Mouse (Mus musculus) left cerebral cortex, adult 9 months (tissue): ENCODE data around the gene Ubxn6.
A peak's percentile ranks its signal among the peaks of the same experiment; 100 is the strongest.
"Not testable (repeated sequence)": the region's sequence is repeated elsewhere in the genome, so short reads cannot be mapped to it uniquely, and the experiment has no call there.

Source experiments
- DNase-seq, 2 experiments: peaks; one replicate each; pipeline ENCODE4 v3.0.0; 2022; ENCODE audit warnings: low spot score in 2 of 2

Gene Ubxn6

DNA sequence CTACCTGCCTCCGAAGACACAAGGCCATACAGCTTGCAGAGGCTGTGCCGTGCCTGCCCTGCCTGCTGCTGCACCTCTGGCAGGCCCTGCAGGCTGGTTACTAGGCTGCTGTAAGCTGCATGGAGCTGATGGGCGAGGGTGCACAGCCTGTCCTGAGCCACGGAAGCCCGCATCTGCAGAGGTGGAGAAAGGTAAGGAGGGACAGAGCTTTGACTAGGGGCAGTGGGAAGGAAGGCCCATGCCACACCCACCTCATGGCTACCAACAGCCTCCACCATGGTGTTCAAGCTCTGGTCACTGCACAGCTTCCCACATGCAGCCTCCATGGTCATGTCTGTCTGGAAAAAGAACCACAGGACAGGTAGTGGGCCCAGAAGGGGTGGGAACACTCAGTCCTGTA, 27.3 kb upstream of the Ubxn6 start:
- no peak for DNase-seq

DNA sequence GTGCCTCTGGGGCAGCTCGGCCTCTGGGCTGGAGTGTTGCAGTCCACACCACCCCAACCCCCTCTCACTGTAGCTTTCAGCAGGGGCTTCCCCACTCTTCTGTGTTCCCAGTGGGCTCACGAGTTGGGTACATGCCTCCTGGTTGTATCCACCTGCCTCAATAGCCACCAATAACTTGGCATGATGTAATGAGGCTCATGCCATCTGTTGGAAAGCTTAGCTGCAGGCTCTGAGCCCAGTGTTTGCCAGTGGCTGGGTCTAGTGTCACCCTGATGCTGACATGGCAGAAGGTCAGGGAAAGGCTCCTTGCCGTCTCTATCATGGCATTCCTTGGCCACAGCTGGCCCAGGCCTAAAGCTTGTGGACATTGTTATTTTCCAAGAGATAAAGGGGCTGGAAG, 26.0 kb upstream of the Ubxn6 start:
- no peak for DNase-seq

DNA sequence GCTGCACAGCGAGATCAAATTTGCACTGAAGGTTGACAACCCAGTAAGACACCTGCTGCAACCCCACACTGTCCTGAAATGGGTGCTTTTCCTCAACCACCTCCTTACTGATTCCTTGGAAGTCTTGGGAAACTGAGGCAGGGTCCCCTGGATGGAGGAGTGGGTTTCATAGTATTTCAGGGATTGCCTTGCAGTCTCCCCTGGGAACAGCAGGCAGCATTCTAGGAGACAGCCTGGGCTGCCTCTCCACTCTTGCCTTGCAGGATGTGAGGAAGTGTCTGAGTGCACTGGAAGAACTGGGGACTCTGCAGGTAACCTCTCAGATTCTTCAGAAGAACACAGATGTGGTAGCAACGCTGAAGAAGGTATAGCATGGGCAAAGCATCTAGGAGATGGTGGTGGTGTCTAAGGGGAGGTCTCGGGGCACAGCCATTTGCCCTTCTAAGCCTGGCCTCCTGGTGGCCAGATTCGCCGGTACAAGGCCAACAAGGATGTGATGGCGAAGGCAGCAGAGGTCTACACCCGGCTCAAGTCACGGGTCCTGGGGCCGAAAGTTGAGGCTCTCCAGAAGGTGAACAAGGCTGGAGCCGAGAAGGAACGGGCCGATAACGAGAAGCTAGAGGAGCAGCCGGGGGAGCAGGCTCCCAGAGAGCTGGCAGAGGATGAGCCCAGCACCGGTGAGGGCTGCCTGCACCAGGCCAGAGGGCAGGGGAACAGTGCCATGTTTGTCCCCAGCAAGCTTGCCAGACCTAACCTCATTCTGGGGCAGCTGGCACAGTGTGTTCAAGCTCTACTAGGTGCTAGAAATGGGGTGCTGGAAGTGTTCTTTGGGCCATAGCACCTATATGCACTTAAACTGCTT, 24.1 kb upstream of the Ubxn6 start:
- no peak for DNase-seq

DNA sequence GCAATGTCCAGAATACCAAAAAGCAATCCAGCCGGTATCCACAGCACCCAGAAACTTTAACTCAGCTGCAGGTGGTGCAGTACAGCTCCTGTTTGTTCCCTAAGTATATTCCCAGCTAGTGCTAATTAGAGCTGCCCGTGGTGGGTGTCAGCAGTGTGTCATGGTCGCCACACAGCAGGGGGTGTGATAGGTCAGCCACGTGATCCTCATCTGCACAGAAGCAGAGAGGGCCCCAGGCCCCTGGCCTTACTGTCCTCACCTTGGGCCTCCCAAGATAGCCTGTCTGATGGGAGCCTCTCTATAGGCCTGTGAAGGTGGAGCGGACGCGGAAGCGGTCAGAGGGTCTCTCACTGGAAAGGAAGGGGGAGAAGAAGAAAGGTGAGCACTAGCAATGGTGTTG, 23.4 kb upstream of the Ubxn6 start:
- DNase-seq, result no peak

- DNase-seq, result no peak
Observed at GRCm38 (mm10) chr17:56096883-56097282, 22.1 kb upstream of the Ubxn6 start.

DNA sequence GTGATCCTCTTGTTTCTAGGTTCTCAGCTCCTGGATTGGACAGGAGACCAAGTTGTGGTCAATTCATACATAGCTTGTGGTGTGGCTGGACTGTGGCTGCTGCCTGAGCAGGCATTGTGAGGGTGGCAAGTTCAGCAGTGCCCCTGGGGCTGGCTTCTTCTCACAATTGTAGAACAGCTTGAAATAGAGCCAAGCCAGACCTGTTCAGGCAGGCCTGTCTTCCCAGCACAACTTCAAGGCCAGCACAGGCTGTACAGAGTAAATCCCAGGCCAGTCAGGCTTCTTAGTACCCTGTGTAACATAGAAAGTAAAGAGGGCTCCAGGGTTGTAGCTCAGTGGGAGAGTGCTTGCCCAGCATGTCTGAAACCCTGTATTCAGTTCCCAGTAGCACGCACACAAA, 18.0 kb upstream of the Ubxn6 start:
- DNase-seq, result no peak

- no peak for DNase-seq
Observed at GRCm38 (mm10) chr17:56092312-56092711, 17.5 kb upstream of the Ubxn6 start.

- DNase-seq, result peak in 1 of 2 experiments; percentile 55
Observed at GRCm38 (mm10) chr17:56080781-56081585, 6.2 kb upstream of the Ubxn6 start.

GRCm38 (mm10) chr17:56079921-56080320, 5.1 kb upstream of the Ubxn6 start:
- DNase-seq, result no peak

DNA sequence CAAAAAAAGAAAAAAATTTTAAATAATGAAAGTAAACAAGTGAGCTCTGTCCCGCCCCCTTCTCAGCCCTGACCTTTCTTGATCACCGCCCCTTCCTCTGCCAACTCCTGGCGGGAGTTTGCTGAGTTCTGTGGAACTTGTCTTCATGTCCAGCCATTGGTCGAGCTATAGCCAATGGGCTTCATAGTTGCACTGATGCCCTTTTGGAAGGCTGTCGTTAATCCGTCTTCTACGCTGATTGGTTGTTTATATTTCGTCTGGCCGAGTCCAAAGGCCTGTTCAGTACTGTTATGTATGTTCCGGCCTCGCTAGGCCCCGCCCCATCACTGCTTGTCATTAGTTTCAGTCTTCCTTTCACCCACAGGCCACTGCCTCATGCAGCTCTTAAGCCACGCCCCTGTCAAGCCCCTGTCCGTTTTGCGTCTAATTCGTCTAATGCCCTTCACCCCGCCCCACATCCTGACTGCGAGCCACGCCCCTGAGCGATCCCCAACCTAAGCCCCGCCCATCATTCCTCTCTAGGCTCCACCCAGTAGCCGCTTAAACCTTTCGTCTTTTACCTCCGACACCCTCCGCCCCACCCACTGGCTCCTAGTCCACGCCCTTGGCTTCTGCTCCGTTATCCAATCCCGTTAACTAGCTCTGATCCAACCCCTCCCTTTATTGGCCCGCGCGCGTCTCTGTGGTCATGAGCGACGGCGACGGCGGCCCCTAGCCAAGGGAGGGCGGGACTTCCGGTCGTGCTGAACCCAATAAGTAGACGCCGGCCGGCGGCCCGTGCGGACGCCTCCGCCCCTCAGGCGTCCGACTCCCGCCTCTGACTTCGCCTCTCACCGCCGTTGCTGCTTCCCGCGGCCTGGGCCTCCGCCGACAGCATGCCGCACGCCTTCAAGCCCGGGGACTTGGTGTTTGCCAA, 4.3 kb upstream of the Ubxn6 start, which contains the start of gene Hdgfl2:
TSS of gene Hdgfl2 (plus strand) at position 755 of the 916 bp plus-strand sequence.
- peak; percentile 100 for DNase-seq

GRCm38 (mm10) chr17:56078361-56078760, 3.5 kb upstream of the Ubxn6 start:
- not testable (repeated sequence) for DNase-seq

- DNase-seq, result no peak
Observed at GRCm38 (mm10) chr17:56077523-56077922, 2.7 kb upstream of the Ubxn6 start.

- DNase-seq, result peak in 1 of 2 experiments; percentile 67
Observed at GRCm38 (mm10) chr17:56074097-56074826, 566 bp downstream of the Ubxn6 start.

GRCm38 (mm10) chr17:56072243-56072642, 2.6 kb downstream of the Ubxn6 start:
- no peak for DNase-seq

DNA sequence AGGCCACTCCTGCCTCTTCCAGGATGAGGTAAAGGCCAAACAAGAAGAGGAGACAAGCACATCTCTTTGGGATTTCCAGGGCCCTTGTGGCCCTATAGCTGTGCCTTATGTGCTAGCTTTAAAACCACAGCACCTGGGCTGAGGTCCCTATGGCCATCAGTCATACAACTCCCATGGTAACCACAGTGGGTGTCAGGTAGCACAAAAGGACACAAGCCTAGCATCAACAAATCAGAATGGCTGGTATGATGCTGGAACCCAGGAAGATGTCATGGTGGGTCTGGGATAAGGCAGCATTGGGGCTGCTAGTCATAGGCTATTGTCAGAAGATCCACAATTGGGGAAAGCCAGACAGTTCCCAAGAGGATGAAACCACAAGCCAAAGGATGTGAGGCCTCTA, 3.7 kb downstream of the Ubxn6 start:
- no peak for DNase-seq

- DNase-seq, result no peak
Observed at GRCm38 (mm10) chr17:56069066-56069465, 5.8 kb downstream of the Ubxn6 start.

DNA sequence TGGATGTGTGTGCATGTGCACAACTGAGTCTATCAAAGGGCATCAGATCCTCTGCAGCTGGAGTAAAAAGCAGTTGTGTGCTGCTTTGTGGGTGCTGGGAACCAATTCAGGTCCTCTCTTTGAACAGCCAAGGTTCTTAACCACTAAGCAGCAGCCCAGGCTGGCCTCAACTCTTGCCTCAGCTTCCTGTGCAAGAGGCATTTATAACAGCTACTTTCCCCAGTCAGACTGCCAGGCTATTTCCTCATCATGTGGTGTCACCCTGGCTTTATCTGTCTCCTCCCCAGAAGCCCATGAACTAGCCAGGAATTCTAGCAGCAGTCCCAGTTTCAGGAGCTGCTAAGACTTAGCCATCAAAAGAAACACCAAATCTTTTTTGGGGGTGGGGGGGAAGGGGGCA, 8.4 kb downstream of the Ubxn6 start:
- DNase-seq, result no peak

DNA sequence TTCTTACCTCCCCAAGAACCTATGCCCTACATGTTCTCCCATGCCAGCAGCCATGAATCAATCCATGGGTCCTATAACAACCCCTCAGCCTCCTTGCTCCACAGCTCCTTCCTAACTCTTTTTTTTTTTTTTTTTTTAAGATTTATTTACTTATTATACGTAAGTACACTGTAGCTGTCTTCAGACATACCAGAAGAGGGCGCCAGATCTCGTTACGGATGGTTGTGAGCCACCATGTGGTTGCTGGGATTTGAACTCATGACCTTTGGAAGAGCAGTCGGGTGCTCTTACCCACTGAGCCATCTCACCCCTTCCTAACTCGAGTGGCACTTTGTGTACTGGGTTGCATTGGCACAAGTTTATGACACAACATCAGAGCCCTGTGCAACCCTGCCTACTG, 9.1 kb downstream of the Ubxn6 start:
- not testable (repeated sequence) for DNase-seq

- no peak for DNase-seq
Observed at GRCm38 (mm10) chr17:56062081-56062480, 12.7 kb downstream of the Ubxn6 start.

DNA sequence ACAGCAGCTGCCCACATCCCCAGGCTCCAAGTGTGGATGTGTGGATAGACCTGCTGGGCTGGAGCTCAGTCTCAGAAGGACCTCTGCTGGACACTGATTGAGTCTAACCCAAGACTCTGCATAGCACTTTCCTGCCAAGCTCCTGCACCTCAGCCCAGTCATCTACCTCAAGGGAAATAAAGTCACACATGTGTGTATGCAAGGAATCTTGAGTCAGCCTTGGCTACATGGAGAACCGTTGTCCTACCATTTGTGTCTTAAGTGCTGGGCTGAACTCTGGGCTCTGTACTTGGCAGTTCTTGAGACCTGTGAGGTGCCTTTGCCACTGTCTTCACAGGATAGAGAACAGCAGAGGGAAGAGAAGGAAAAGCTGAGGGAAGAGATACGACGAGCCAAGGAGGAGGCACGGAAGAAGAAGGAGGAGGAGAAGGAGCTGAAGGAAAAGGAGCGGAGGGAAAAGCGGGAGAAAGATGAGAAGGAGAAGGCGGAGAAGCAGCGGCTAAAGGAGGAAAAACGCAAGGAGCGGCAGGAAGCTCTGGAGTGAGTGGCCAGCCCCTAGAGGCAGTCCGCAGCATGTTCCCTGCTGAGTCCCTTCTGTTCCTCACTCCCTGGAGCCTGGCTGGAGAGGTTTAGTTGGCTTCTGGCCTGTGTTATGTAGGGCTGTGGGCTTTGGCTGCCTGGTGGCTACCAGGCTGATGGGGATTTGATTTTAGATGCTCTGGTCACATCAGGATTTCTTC, 17.3 kb downstream of the Ubxn6 start:
- no peak for DNase-seq
